Mouse (Mus musculus) embryonic facial prominence, embryonic 11.5 days (tissue): Measurements from ENCODE around the gene Arhgap19. TPM values are rescaled to one million over a fixed set of nuclear protein-coding genes. Genes with fewer than 3 reads are reported as not detected.

Source experiments
- ATAC-seq: fragments of 200-750 bp; cut with Nextera tagmentation; replicated peaks from 2 replicates; pipeline ENCODE4 v1.8.0; 2017; ENCODE audit warnings: low read depth; ENCODE audit not compliant: insufficient number of reproducible peaks, low FRiP score, low TSS enrichment
- DNase-seq: peaks from one replicate; pipeline ENCODE4 v3.0.0-alpha.2; 2015; ENCODE audit warnings: low spot score
- H3K27ac ChIP-seq: fragments of 300-500 bp; sonication (generic); replicated peaks from 2 replicates; pipeline ENCODE4 v1.5.1; 2014; ENCODE audit warnings: mild to moderate bottlenecking, low read depth, low read length, control low read depth
- H3K27me3 ChIP-seq: fragments of 300-500 bp; sonication (generic); 2 replicates; pipeline ENCODE4 v1.6.1; 2014; ENCODE audit warnings: mild to moderate bottlenecking, low read length, moderate library complexity, mixed read lengths; ENCODE audit not compliant: control insufficient read depth, insufficient read depth
- H3K36me3 ChIP-seq: fragments of 300-500 bp; sonication (generic); replicated peaks from 2 replicates; pipeline ENCODE4 v1.6.1; 2014; ENCODE audit warnings: low read depth, mild to moderate bottlenecking, low read length, moderate library complexity, mixed read lengths; ENCODE audit not compliant: control insufficient read depth, insufficient read depth
- H3K4me1 ChIP-seq: fragments of 300-500 bp; sonication (generic); 2 replicates; pipeline ENCODE4 v1.6.1; 2014; ENCODE audit warnings: low read length, mixed read lengths; ENCODE audit not compliant: control insufficient read depth, insufficient read depth
- H3K4me2 ChIP-seq: fragments of 300-500 bp; sonication (generic); 2 replicates; pipeline ENCODE4 v1.6.1; 2014; ENCODE audit warnings: low read depth, mild to moderate bottlenecking, control low read depth, low read length, moderate library complexity
- H3K4me3 ChIP-seq: fragments of 300-500 bp; sonication (generic); 2 replicates; pipeline ENCODE4 v1.5.1; 2014; ENCODE audit warnings: low read depth, low read length, control low read depth
- H3K9ac ChIP-seq: fragments of 300-500 bp; sonication (generic); replicated peaks from 2 replicates; pipeline ENCODE4 v1.6.1; 2014; ENCODE audit warnings: mild to moderate bottlenecking, control low read depth, low read length
- H3K9me3 ChIP-seq: fragments of 300-500 bp; sonication (generic); replicated peaks from 2 replicates; pipeline ENCODE4 v1.6.1; 2016; ENCODE audit warnings: mild to moderate bottlenecking, low read length, inconsistent platforms, mixed read lengths; ENCODE audit not compliant: control insufficient read depth
- WGBS: fragments of 180-500 bp; shearing (Covaris S2); extraction: QIAGEN DNeasy Blood & Tissue Kit; methylation state at CpG from one replicate; pipeline ENCODE4 v1.1.7; 2014; 5-methylcytosine and 5-hydroxymethylcytosine counted together
- polyA plus RNA-seq: library from polyadenylated mRNA; unstranded; fragments of >200 nt; fragmentation: Nextera tagmentation; extraction: Ambion mirVana; gene quantifications from 2 replicates; pipeline ENCODE4 v1.2.1, GENCODE M21; 2014

Arhgap19 gene
- polyA plus RNA-seq, 1 experiment from 2014 or later = 48.1 TPM

GRCm38 (mm10) chr19:41794901-41795300, 6.9 kb downstream of the Arhgap19 start:
- Histone ChIP-seq H3K36me3 (no peaks in the 10 kb centered on the region), H3K9ac (no peak overlapping the region), H3K4me1 (no peaks in the 10 kb centered on the region), H3K27ac (no peak overlapping the region), H3K9me3 (no peaks in the 10 kb centered on the region), H3K4me2 (no peak overlapping the region), H3K27me3 (no peaks in the 10 kb centered on the region), H3K4me3 (no peak overlapping the region)
- 77% methylated on average over 6 of the region's 6 CpGs for WGBS
- ATAC-seq (no peak), DNase-seq (no peak)

DNA sequence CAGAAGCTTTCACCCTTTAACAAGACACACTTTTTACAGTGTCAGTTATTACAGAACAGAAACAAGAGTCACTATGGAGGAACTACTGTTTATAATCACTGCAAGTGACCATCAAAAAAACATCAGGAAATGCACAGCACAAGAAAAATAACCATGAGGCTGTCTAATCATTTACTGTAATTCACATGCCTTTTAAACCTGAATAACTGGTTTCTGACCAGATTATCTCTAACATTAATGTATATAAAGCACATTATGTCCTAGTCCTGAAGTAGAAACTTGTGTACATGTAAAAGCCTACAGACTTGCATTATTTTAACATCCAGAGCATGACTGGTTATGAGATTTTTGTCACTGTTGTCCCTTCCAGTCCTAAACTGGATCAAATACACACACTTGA, 7.8 kb downstream of the Arhgap19 start:
- H3K9me3 ChIP-seq = no peaks in the 10 kb centered on the region
- no peak overlapping the region for H3K4me2 ChIP-seq
- H3K27me3 ChIP-seq = no peaks in the 10 kb centered on the region
- no peak overlapping the region for H3K4me3 ChIP-seq
- no peaks in the 10 kb centered on the region for H3K36me3 ChIP-seq
- H3K9ac ChIP-seq = no peak overlapping the region
- no peak for DNase-seq
- no peak for ATAC-seq
- H3K27ac ChIP-seq = no peak overlapping the region
- H3K4me1 ChIP-seq = no peaks in the 10 kb centered on the region

DNA sequence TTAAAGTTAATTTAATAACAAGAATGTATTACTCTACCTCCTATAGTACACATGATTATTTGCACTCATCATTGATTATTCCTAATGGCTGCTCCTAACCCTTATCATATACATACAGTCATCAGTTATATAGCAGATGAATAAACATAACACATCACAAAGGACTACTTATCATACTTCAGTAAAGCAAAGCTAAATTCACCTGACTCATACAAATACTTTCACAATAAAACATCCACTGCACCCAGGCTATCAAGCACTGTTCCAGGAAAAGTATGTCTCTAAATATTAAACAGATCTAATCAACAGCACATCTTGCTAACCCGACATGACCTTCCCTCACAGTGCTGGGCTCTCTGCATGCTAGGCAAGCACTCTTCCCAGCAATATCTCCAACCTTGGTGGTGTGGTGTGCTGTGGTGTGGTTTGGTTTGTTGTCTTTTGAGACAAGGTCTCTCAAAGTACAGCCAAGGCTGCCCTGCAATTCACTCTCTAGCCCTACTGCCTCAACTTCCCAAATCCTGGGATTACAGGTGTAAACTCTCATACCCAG, 8.8 kb downstream of the Arhgap19 start:
- Histone ChIP-seq H3K36me3 (no peaks in the 10 kb centered on the region), H3K4me2 (no peak overlapping the region), H3K27me3 (no peaks in the 10 kb centered on the region), H3K9ac (no peak overlapping the region), H3K27ac (no peak overlapping the region), H3K9me3 (no peaks in the 10 kb centered on the region), H3K4me1 (no peaks in the 10 kb centered on the region), H3K4me3 (no peak overlapping the region)
- ATAC-seq (no peak), DNase-seq (no peak)
- WGBS = 68% methylated on average over 1 of the region's 1 CpGs

- Histone ChIP-seq H3K4me2 (no peak overlapping the region), H3K4me3 (no peak overlapping the region), H3K27ac (no peak overlapping the region), H3K9ac (no peak overlapping the region), H3K27me3 (no peaks in the 10 kb centered on the region), H3K4me1 (no peaks in the 10 kb centered on the region), H3K9me3 (no peaks in the 10 kb centered on the region), H3K36me3 (no peaks in the 10 kb centered on the region)
- DNase-seq (no peak), ATAC-seq (no peak)
- 84% methylated on average over 2 of the region's 2 CpGs for WGBS
These were observed 10.5 kb downstream of the Arhgap19 start for GRCm38 (mm10) chr19:41791384-41791783.

GRCm38 (mm10) chr19:41789110-41789961, 12.5 kb downstream of the Arhgap19 start:
- Histone ChIP-seq H3K4me2 (no peak overlapping the region), H3K4me3 (no peak overlapping the region), H3K27ac (no peak overlapping the region), H3K9me3 (no peaks in the 10 kb centered on the region), H3K27me3 (no peaks in the 10 kb centered on the region), H3K4me1 (no peaks in the 10 kb centered on the region), H3K36me3 (peaks cover 3% of the 10 kb centered on the region; the same call in 1 of the 2 replicates), H3K9ac (no peak overlapping the region)
- DNase-seq = no peak
- ATAC-seq = no peak
- WGBS = 65% methylated on average over 10 of the region's 10 CpGs

DNA sequence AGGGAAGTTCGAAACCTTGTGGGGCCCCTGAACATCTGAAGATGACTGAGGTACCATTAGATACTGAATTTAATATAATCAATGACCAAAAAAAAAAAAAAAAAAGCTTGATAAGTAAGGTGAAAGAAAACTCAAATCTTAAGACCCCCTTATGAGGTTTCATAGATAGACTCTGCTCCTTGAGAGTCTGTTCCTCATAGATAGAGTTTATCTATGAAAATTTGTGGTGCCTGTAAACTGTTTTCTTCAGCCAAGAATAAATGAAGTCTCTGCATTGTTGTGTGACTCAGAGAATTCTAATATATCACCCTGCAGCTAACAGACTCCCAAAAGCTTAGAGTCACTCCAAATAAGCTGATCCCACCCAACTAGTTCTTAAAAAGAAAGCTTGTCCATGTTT, 15.0 kb downstream of the Arhgap19 start:
- no peak overlapping the region for H3K27ac ChIP-seq
- H3K4me3 ChIP-seq = no peak overlapping the region
- no peaks in the 10 kb centered on the region for H3K4me1 ChIP-seq
- no peak overlapping the region for H3K9ac ChIP-seq
- WGBS = 100% methylated on average over 1 of the region's 1 CpGs
- H3K27me3 ChIP-seq = no peaks in the 10 kb centered on the region
- H3K4me2 ChIP-seq = no peak overlapping the region
- peaks cover 3% of the 10 kb centered on the region; the same call in 1 of the 2 replicates for H3K36me3 ChIP-seq
- ATAC-seq (no peak), DNase-seq (no peak)
- H3K9me3 ChIP-seq = no peaks in the 10 kb centered on the region

- H3K27me3 ChIP-seq = no peaks in the 10 kb centered on the region
- ATAC-seq (no peak), DNase-seq (no peak)
- 90% methylated on average over 6 of the region's 6 CpGs for WGBS
- H3K27ac ChIP-seq = no peak overlapping the region
- no peak overlapping the region for H3K9ac ChIP-seq
- H3K4me2 ChIP-seq = no peak overlapping the region
- H3K4me3 ChIP-seq = no peak overlapping the region
- no peaks in the 10 kb centered on the region for H3K4me1 ChIP-seq
- H3K9me3 ChIP-seq = no peaks in the 10 kb centered on the region
- H3K36me3 ChIP-seq = peaks cover 2% of the 10 kb centered on the region; the same call in 1 of the 2 replicates
These were observed 24.3 kb downstream of the Arhgap19 start for GRCm38 (mm10) chr19:41777514-41777913.

DNA sequence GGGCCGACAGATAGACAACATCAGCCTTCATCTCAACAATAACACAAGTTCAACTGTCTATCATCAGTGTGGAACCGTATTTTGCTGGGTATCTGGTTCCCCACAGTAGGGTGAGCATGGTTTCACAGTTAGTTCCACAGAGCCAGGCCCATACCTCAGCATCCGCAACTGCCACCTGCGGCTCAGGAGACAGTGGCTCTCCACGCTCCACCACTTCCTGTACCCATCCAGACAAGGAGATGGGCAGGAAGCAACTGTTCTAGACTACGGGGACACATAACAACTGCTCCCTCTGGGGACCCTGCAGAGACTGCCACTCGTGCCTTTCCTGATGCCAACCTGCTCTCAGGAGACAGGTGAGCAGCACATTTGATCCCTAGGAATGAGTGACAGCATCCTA, 33.1 kb downstream of the Arhgap19 start:
- H3K4me3 ChIP-seq = no peak overlapping the region
- ATAC-seq (no peak), DNase-seq (no peak)
- H3K36me3 ChIP-seq = no peaks in the 10 kb centered on the region; the same call in none of the 2 replicates
- H3K9ac ChIP-seq = no peak overlapping the region
- no peaks in the 10 kb centered on the region for H3K9me3 ChIP-seq
- no peak overlapping the region for H3K27ac ChIP-seq
- 88% methylated on average over 7 of the region's 7 CpGs for WGBS
- H3K27me3 ChIP-seq = no peaks in the 10 kb centered on the region
- H3K4me1 ChIP-seq = no peaks in the 10 kb centered on the region
- H3K4me2 ChIP-seq = no peak overlapping the region
